Mouse (Mus musculus) lung, adult 2 months (tissue): ENCODE data around the gene Hist1h3e.
"Not testable (repeated sequence)": the region's sequence is repeated elsewhere in the genome, so short reads cannot be mapped to it uniquely, and the experiment has no call there.

Experiments used
- CTCF ChIP-seq: fragments of 200-500 bp; IDR thresholded peaks from 2 replicates; pipeline ENCODE4 v1.5.1; 2011; ENCODE audit warnings: mild to moderate bottlenecking, low read length, control low read depth; ENCODE audit not compliant: insufficient read depth
- POLR2A ChIP-seq: fragments of 200-500 bp; IDR thresholded peaks from 2 replicates; pipeline ENCODE4 v1.6.1; 2011; ENCODE audit warnings: low read depth, mild to moderate bottlenecking, control low read depth, low read length, borderline replicate concordance; ENCODE audit errors: extremely low read depth

DNA sequence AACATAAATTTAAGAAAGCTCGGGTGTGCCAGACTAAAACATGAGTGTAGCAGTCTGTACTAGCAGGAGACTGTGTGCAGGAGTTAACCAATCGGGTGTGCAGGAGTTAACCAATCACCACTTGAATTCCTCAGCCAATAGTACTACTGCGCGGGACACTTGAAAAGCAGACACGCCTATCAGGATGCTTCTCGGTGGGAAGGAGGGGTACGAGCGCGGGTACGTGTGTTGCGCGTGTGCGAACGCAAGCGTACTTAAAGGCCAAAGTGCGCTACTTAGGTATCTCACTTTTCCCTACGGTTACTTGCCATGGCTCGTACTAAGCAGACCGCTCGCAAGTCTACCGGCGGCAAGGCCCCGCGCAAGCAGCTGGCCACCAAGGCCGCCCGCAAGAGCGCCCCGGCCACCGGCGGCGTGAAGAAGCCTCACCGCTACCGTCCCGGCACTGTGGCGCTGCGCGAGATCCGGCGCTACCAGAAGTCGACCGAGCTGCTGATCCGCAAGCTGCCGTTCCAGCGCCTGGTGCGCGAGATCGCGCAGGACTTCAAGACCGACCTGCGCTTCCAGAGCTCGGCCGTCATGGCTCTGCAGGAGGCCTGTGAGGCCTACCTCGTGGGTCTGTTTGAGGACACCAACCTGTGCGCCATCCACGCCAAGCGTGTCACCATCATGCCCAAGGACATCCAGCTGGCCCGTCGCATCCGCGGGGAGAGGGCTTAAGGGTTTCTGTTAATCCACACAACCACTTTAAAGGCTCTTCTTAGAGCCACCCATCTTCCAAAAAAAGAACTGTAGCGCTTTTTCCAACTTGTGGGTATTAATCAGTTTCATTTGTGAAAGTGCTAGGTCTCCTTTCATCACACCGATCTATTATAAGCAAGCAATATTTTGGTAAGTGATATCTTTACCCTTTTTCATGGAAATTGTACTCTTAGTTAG lies 26.8 kb downstream of the Hist1h3e start, which contains the start of gene Hist1h3g:
- TF ChIP-seq CTCF, POLR2A: not testable (repeated sequence)
